Mouse (Mus musculus): Measurements from ENCODE around the gene Aar2.

DNA sequence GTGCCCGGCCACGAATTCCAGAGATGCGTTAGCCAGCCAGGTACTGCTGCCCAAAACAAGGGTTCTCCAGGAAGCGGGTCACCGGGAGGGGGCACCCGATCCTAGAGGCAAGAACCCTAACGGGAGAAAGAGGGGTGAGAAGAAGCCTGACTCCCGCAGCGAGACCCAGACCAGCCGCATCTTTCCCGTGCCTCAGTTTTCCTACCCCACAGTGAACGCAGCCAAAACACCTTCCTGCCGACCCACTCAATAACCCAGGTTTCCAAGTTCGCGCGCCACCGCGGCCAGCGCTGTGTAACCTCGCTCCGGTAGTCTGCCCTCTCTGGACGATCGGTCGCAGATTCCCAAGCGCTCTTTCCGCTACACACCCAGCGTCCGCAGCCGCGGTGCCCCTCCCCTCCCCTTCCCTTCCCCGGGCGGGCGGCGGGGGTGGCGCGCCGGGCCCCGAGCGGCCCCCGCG is 65.7 kb downstream of the Aar2 start:
- TF ChIP-seq POLR2A (IDR thresholded peaks at IDR 0.05; ENCODE audit: extremely low read depth, insufficient read depth, low read length), result no peak
- TF ChIP-seq CTCF (IDR thresholded peaks at IDR 0.05; ENCODE audit: low read depth, low read length), result peak; percentile 58
